Mouse (Mus musculus) G1E (cell line): Measurements from ENCODE around the gene Dnah14. TPM values are rescaled to one million over a fixed set of nuclear protein-coding genes. Genes with fewer than 3 reads are reported as not detected.
A peak's percentile ranks its signal among the peaks of the same experiment; 100 is the strongest.

Experiments
- ATAC-seq: 2 replicates; pipeline ENCODE4 v1.8.0; 2016; ENCODE audit warnings: mild to moderate bottlenecking; ENCODE audit not compliant: insufficient number of reproducible peaks, poor library complexity, low FRiP score, severe bottlenecking; ENCODE audit errors: extremely low read depth
- DNase-seq: peaks from one replicate; pipeline ENCODE4 v3.0.0; 2012; ENCODE audit warnings: low spot score
- H3K27me3 ChIP-seq: 2 replicates; pipeline ENCODE4 v1.6.1; 2012; ENCODE audit warnings: mild to moderate bottlenecking, low read length, inconsistent platforms; ENCODE audit not compliant: insufficient read depth
- H3K36me3 ChIP-seq: replicated peaks from 2 replicates; pipeline ENCODE3; 2012; ENCODE audit warnings: mild to moderate bottlenecking, inconsistent platforms
- H3K4me1 ChIP-seq: 2 replicates; pipeline ENCODE4 v1.6.1; 2012; ENCODE audit warnings: low read depth, low read length, inconsistent platforms, mixed read lengths; ENCODE audit not compliant: insufficient read depth
- H3K4me3 ChIP-seq: 2 replicates; pipeline ENCODE4 v1.5.1; 2012; ENCODE audit warnings: low read depth, mild to moderate bottlenecking, inconsistent platforms, low read length, moderate library complexity, mixed read lengths
- H3K9me3 ChIP-seq: replicated peaks from 2 replicates; pipeline ENCODE4 v1.6.1; 2012; ENCODE audit warnings: inconsistent platforms
- CTCF ChIP-seq: IDR thresholded peaks from 2 replicates; pipeline ENCODE4 v1.5.1; 2012; ENCODE audit warnings: low read depth, low read length, inconsistent platforms, mixed read lengths
- GATA1 ChIP-seq: IDR thresholded peaks from 2 replicates; pipeline ENCODE4 v1.6.1; 2012; ENCODE audit warnings: borderline replicate concordance, low read length, inconsistent platforms, mixed read lengths
- GATA2 ChIP-seq: IDR thresholded peaks from 2 replicates; pipeline ENCODE4 v1.6.1; 2012; ENCODE audit warnings: low read depth, low read length, inconsistent platforms, borderline replicate concordance
- POLR2AphosphoS5 ChIP-seq: IDR thresholded peaks from 2 replicates; pipeline ENCODE4 v1.6.1; 2012; ENCODE audit warnings: low read depth, low read length, inconsistent platforms; ENCODE audit not compliant: insufficient replicate concordance
- TAL1 ChIP-seq: conservative IDR thresholded peaks from 2 replicates; pipeline ENCODE4 v1.6.1; 2012; ENCODE audit warnings: low read depth, low read length, inconsistent platforms, mixed read lengths
- polyA plus RNA-seq: library from polyadenylated mRNA; stranded (reverse); fragments of >175 nt; gene quantifications from 2 replicates; pipeline ENCODE4 v1.2.3, GENCODE M21; 2012
- total RNA-seq, 2 experiments: library from RNA; stranded (forward) in 1 of 2; stranded (reverse) in 1 of 2; fragments of 200-1000 nt in 1 of 2; fragments of >200 nt in 1 of 2; fragmentation: Nextera tagmentation in 1 of 2; gene quantifications; 2 replicates each; pipeline ENCODE4 v1.2.3; 2014 to 2017

The Dnah14 gene
- total and polyA plus RNA-seq, 3 experiments: 1.3 TPM; not detected in 2

DNA sequence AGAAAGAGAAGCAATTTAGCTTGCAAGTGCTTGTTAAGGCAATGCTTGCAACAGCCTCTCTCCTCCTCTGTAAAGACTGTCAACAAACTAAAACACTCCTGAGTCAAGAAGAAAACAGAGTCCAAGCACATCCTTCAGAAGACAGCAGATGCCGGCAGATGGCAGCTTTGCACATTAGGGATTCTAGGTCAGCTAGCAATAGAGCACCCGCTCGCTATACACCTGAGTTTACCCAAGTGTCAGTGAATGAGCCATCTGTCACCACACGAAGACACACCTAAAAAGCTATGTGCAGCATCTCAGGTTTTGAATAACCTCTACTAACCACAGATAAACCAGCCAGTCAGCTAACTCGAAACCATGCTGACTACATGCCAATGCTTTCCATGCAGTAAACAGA lies 256.4 kb downstream of the Dnah14 start:
- H3K9me3 ChIP-seq: no peaks in the 10 kb centered on the region
- no peak overlapping the region for H3K4me3 ChIP-seq
- H3K4me1 ChIP-seq: peaks cover 16% of the 10 kb centered on the region
- H3K27me3 ChIP-seq: no peaks in the 10 kb centered on the region
- peaks cover 96% of the 10 kb centered on the region for H3K36me3 ChIP-seq
- ATAC-seq: no peak
- DNase-seq: no peak
- no peak for TF ChIP-seq POLR2AphosphoS5
- TF ChIP-seq GATA2: no peak
- TF ChIP-seq CTCF: no peak
- no peak for TF ChIP-seq TAL1
- TF ChIP-seq GATA1: no peak

DNA sequence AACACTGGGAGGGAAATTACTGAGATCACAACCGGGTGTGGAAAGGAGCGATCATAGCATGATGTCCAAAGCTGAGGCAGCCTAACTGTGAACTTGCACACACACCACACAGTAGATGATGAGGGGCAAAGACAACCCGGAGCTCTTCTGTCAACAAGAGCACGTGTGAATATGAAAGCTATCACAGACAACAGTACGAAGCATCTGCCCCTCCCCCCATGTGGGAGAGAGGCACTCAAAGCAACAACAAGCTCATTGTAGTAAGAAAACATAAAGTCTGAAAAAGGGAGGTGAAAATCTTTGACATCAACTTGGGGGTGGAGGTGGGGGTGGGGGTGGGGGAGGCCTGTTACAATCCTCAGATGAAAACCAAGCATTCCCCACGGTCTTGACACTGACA lies 256.8 kb downstream of the Dnah14 start:
- ATAC-seq (no peak), DNase-seq (no peak)
- H3K9me3 ChIP-seq: no peaks in the 10 kb centered on the region
- peaks cover 96% of the 10 kb centered on the region for H3K36me3 ChIP-seq
- peaks cover 20% of the 10 kb centered on the region for H3K4me1 ChIP-seq
- no peak for TF ChIP-seq GATA2
- H3K27me3 ChIP-seq: no peaks in the 10 kb centered on the region
- H3K4me3 ChIP-seq: no peak overlapping the region

DNA sequence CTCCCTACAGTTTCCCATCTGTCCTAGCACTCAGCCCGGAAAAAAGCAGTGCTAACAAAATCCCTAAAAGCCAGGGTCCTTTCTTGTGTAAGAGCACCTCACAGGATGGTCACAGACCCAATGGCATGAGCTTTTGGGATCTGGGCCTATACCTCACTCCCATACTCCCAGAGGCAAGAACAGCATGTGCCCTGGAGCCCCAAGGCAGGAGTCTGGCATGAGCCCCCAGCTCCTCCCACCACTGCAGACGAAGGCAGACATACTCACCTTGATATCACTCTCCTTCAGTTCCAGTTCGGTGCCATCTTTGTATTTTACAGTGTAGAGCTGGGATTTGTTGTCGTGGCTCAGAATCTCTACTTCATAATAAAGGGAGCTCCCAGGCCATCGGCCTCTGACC lies 261.8 kb downstream of the Dnah14 start:
- Histone ChIP-seq H3K27me3 (no peaks in the 10 kb centered on the region), H3K36me3 (peaks cover 62% of the 10 kb centered on the region), H3K4me3 (no peak overlapping the region; the same call in 1 of the 2 replicates), H3K9me3 (no peaks in the 10 kb centered on the region), H3K4me1 (peaks cover 39% of the 10 kb centered on the region)
- TF ChIP-seq GATA2 (no peak), TAL1 (no peak), POLR2AphosphoS5 (no peak), GATA1 (no peak), CTCF (no peak)
- ATAC-seq (no peak), DNase-seq (no peak)

DNA sequence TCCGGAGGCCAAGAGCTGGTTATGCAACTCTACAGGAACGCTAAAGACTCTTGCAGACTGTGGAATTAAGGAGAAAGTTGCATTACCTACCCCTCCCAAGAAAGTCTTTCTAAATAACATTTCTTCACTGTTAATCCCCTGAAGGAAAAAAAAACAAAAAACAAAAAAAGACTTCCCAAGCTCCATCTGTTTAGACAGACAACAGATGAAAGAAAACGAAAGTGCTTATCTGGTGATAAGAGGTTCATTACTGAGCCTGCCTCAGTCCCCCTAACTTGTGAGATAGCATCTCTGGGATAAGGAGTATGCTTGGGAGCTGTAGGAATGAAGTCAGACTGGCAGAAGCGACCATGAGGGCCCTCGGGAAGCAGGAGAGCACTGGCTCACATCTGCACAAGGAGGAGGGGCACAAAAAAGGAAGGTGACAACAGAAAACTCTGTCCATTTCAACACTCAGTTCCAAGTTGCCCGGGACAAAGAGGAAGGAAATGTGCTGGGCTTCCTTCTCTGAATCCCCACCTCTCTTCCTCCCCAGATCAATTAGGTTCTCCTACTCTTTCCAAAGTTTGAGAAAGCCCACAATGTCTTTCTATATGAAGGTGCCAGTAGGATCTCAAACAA lies 263.5 kb downstream of the Dnah14 start:
- DNase-seq: peak; percentile 30
- TF ChIP-seq GATA2: no peak
- 0 out of 2 replicates have a peak, but pooled peaks have one; percentile 25 for TF ChIP-seq TAL1
- Histone ChIP-seq H3K4me3 (peak overlapping the region; percentile 91; the same call in 1 of the 2 replicates), H3K4me1 (peaks cover 46% of the 10 kb centered on the region), H3K27me3 (no peaks in the 10 kb centered on the region), H3K36me3 (peaks cover 47% of the 10 kb centered on the region), H3K9me3 (no peaks in the 10 kb centered on the region)
- no peak for ATAC-seq

DNA sequence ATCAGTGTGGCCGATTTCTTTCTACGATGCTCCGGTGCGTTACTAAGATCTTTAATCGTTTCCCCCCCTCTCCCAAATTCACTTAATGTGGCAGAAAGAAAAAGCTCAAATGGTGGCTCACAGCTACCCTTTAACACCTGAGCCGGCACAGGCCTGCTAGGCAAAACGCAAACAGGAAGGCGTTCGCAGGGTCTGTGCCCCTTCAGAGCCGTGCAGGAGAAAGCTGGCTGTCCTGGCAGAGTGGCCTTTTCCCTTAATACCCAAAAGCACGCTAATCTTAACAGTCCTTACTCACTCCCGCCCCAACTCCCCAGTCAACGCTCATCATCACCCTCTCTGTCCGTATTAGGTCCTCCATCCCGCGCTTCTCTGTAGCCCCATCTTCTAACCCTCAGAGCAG lies 265.0 kb downstream of the Dnah14 start:
- TF ChIP-seq TAL1 (no peak), GATA2 (no peak), GATA1 (no peak), POLR2AphosphoS5 (no peak), CTCF (no peak)
- DNase-seq (no peak), ATAC-seq (no peak)
- peaks cover 49% of the 10 kb centered on the region for H3K4me1 ChIP-seq
- H3K36me3 ChIP-seq: peaks cover 33% of the 10 kb centered on the region
- no peaks in the 10 kb centered on the region for H3K27me3 ChIP-seq
- H3K9me3 ChIP-seq: no peaks in the 10 kb centered on the region
- H3K4me3 ChIP-seq: peak overlapping the region; percentile 91

DNA sequence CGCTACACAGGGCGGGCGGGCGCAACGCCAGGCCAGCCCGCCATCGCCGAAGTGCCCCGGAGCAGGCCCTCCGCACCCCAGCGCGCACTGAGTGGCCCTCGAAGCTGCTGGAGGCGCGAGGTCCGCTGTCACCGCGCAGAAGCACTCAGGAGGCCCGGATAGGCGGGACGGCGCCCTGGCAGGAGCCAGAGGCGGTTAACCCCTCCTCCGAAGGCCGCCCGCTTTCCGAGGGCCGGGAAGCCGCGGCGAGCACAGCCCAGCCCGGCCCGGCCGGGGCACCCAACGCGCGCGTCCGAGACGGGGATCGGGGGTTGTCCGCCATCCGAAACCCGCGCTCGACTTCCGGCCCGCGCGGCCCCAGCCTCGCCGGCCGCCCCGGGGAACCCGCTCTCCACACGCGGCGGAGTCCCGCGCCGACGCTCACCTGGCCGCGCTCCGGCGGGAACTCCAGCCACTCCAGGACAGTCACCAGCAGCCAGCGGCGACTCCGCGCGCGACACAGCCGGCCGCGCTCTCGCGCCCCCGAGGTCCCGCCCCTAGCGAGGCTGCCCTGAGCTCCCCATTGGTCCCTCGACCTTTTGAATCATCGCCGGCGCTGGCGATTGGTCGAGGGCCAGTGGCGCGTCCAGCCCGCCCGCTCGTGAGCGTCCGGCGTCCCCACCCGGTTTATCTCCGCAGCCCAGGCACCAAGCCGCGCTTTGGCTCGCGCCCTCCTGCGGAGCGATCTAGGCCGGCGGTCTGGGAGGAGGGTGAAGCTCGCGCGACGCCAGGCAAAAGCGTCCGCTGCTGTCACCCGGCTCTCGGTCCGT lies 265.7 kb downstream of the Dnah14 start:
- H3K27me3 ChIP-seq: no peaks in the 10 kb centered on the region
- peak; percentile 99 for DNase-seq
- H3K4me3 ChIP-seq: peak overlapping the region; percentile 91
- peak; percentile 90 for ATAC-seq
- TF ChIP-seq GATA1 (no peak), TAL1 (peak; percentile 70; the same call in 1 of the 2 replicates)
- no peaks in the 10 kb centered on the region for H3K9me3 ChIP-seq
- H3K4me1 ChIP-seq: peaks cover 49% of the 10 kb centered on the region
- H3K36me3 ChIP-seq: peaks cover 26% of the 10 kb centered on the region
